Mouse (Mus musculus): Measurements from ENCODE around the gene Aldh5a1.

DNA sequence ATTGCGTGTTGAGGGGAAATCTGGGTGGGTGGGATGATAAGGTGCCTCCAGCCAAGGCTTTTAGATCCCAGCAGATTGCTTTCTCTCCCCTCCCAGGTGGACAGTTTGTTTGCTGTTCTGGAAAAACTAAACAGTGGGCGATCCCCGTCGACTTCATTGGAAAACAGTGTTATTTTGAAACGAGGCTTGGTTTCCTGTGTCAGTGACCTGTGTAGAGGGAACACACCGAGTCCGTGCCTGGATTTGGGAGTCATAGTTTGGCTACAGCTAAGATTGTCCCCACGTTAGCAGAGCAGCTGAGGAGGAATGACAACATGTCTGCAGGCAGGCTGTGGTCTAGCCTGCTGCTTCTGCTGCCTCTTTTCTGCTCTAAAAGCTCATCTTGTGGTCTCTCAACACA lies 5.8 kb upstream of the Aldh5a1 start:
- TF ChIP-seq CTCF (IDR thresholded peaks at IDR 0.05; ENCODE audit: control insufficient read depth, insufficient read depth, insufficient replicate concordance, low read depth, low read length): no peak
- TF ChIP-seq POLR2A (IDR thresholded peaks at IDR 0.05; ENCODE audit: control insufficient read depth, low read depth, low read length): no peak

All from testis, adult 2 months (tissue).